Mouse (Mus musculus) spleen, adult 18-20 months (tissue): ENCODE measurements at regions not wholly inside any gene's neighbourhood (a gene's known extent, or its start where the extent isn't known, plus 50 kb on each side); places are given as distances from the start of the nearest gene placed in this dataset.

Experiments
- DNase-seq, 2 experiments: peaks; one replicate each; pipeline ENCODE4 v3.0.0; 2022; ENCODE audit warnings: mixed read lengths in 2 of 2

GRCm38 (mm10) chr13:44151526-44151925 is 367.0 kb downstream of the Cd83 start:
- no peak for DNase-seq

- DNase-seq, result no peak
These were observed 368.4 kb downstream of the Cd83 start for GRCm38 (mm10) chr13:44152806-44153613.

- no peak for DNase-seq
These were observed 369.2 kb downstream of the Cd83 start for GRCm38 (mm10) chr13:44153784-44154183.

- DNase-seq, result no peak
These were observed 371.4 kb downstream of the Cd83 start for GRCm38 (mm10) chr13:44155956-44156355.

GRCm38 (mm10) chr13:44156546-44156945 is 372.0 kb downstream of the Cd83 start:
- DNase-seq, result no peak

GRCm38 (mm10) chr13:44157236-44157635 is 372.7 kb downstream of the Cd83 start:
- no peak for DNase-seq

- no peak for DNase-seq
These were observed 373.8 kb downstream of the Cd83 start for GRCm38 (mm10) chr13:44158364-44158763.

- no peak for DNase-seq
These were observed 374.8 kb downstream of the Cd83 start for GRCm38 (mm10) chr13:44159346-44159745.

- DNase-seq, result no peak
These were observed 380.2 kb downstream of the Cd83 start for GRCm38 (mm10) chr13:44164746-44165145.

GRCm38 (mm10) chr13:44167186-44167585 is 382.6 kb downstream of the Cd83 start:
- DNase-seq, result no peak

GRCm38 (mm10) chr13:44168186-44168585 is 383.6 kb downstream of the Cd83 start:
- no peak for DNase-seq

GRCm38 (mm10) chr13:44171639-44172038 is 387.1 kb downstream of the Cd83 start:
- no peak for DNase-seq

- DNase-seq, result no peak
These were observed 388.1 kb downstream of the Cd83 start for GRCm38 (mm10) chr13:44172701-44173100.

GRCm38 (mm10) chr13:44174236-44174635 is 389.7 kb downstream of the Cd83 start:
- DNase-seq, result no peak

- no peak for DNase-seq
These were observed 390.9 kb downstream of the Cd83 start for GRCm38 (mm10) chr13:44175300-44176036.

GRCm38 (mm10) chr13:44176121-44176520 is 391.5 kb downstream of the Cd83 start:
- DNase-seq, result no peak

GRCm38 (mm10) chr13:44178006-44178405 is 393.4 kb downstream of the Cd83 start:
- no peak for DNase-seq

- no peak for DNase-seq
These were observed 395.8 kb downstream of the Cd83 start for GRCm38 (mm10) chr13:44180384-44180783.

GRCm38 (mm10) chr13:44182544-44183191 is 398.1 kb downstream of the Cd83 start:
- no peak for DNase-seq

- DNase-seq, result no peak
These were observed 410.8 kb downstream of the Cd83 start for GRCm38 (mm10) chr13:44195365-44195764.

- no peak for DNase-seq
These were observed 421.5 kb downstream of the Cd83 start for GRCm38 (mm10) chr13:44206042-44206441.

GRCm38 (mm10) chr13:44206448-44206847 is 421.9 kb downstream of the Cd83 start:
- no peak for DNase-seq

- DNase-seq, result no peak
These were observed 422.9 kb downstream of the Cd83 start for GRCm38 (mm10) chr13:44207400-44208005.
